In genomic region chr2:91965417-91965816, GRCm38 (mm10) we compare ENCODE assay signal across 8 mouse cellular contexts. TPM values are rescaled to one million over a fixed set of nuclear protein-coding genes. Genes with fewer than 3 reads are reported as not detected.
DNase-seq lines count a peak whose midpoint lies in the region; ATAC-seq and TF ChIP-seq lines count a peak whose summit lies in the region.

No protein-coding gene starts in this region.

- H3K4me2 ChIP-seq in intestine, embryonic 15.5 days (replicated peaks) = peak overlapping the region; percentile 80
- H3K4me2 ChIP-seq in liver, embryonic 15.5 days = peak overlapping the region; percentile 99

- no peaks in the 10 kb centered on the region for H3K9me3 ChIP-seq in ES-E14 (ENCODE audit: control insufficient read depth, insufficient read depth, low read depth, low read length)
- no peaks in the 10 kb centered on the region for H3K9me3 ChIP-seq in intestine, embryonic 15.5 days
- H3K9me3 ChIP-seq in liver, embryonic 15.5 days (replicated peaks) = no peaks in the 10 kb centered on the region

- in situ Hi-C loops in ES-E14 (cut with MboI; ENCODE audit: low sequenced_read_pairs in 2 of 2, unreplicated experiment in 2 of 2) = loop anchor here in 1 of 2 experiments (10.0 kb wide), 1 partner anchor 469 kb away; the partner anchor contains the start of gene Cry2

- no peak overlapping the region for H3K27ac ChIP-seq in ES-E14 (ENCODE audit: insufficient read depth, low read depth, low read length, poor library complexity, severe bottlenecking)
- peak overlapping the region; percentile 42; the same call in 1 of the 2 replicates for H3K27ac ChIP-seq in intestine, embryonic 15.5 days
- H3K27ac ChIP-seq in liver, embryonic 15.5 days (replicated peaks) = peak overlapping the region; percentile 75

- WGBS in intestine, embryonic 15.5 days = 21% methylated on average over 20 of the region's 20 CpGs
- 8% methylated on average over 20 of the region's 20 CpGs for WGBS in liver, embryonic 15.5 days (ENCODE audit: insufficient replicate concordance)

- H3K36me3 ChIP-seq in ES-E14 (ENCODE audit: control insufficient read depth, insufficient read depth, low read length, poor library complexity, severe bottlenecking) = peaks cover 2% of the 10 kb centered on the region; the same call in 1 of the 2 replicates
- H3K36me3 ChIP-seq in intestine, embryonic 15.5 days = no peaks in the 10 kb centered on the region
- 0 out of 2 replicates have a peak, but pooled peaks cover 4% of the 10 kb centered on the region for H3K36me3 ChIP-seq in liver, embryonic 15.5 days (replicated peaks)

- peak; percentile 75 to 77 for DNase-seq in B cell, adult 2 months
- no peak for DNase-seq in ES-E14 (ENCODE audit: low read depth, low spot score)
- peak; percentile 39 for DNase-seq in neural tube, embryonic 10.5 days (ENCODE audit: extremely low spot score, low spot score)
- DNase-seq in retina, embryonic 14.5 days (ENCODE audit: low spot score) = no peak
- DNase-seq in testis, postnatal 14 days (ENCODE audit: low spot score) = no peak

- H3K4me1 ChIP-seq in ES-E14 (ENCODE audit: control insufficient read depth in 2 of 2, insufficient read depth in 2 of 2, low read length in 2 of 2, poor library complexity in 1 of 2) = peaks cover 4 to 41% of the 10 kb centered on the region in 2 experiments; a peak in 3 of 4 replicates
- H3K4me1 ChIP-seq in intestine, embryonic 15.5 days (replicated peaks) = peaks cover 41% of the 10 kb centered on the region
- H3K4me1 ChIP-seq in liver, embryonic 15.5 days (replicated peaks) = peaks cover 54% of the 10 kb centered on the region

- H3K9ac ChIP-seq in ES-E14 (ENCODE audit: insufficient read depth, low read depth, low read length, poor library complexity, severe bottlenecking) = peak overlapping the region; percentile 68
- H3K9ac ChIP-seq in intestine, embryonic 15.5 days = peak overlapping the region; percentile 44
- H3K9ac ChIP-seq in liver, embryonic 15.5 days = 0 out of 2 replicates have a peak overlapping the region, but pooled peaks have one; percentile 11

- H3K27me3 ChIP-seq in intestine, embryonic 15.5 days (replicated peaks) = no peaks in the 10 kb centered on the region
- peaks cover 64% of the 10 kb centered on the region for H3K27me3 ChIP-seq in liver, embryonic 15.5 days

- ATAC-seq in granulocyte monocyte progenitor cell, adult 5-6 weeks (replicated peaks; ENCODE audit: poor library complexity, severe bottlenecking) = peak; percentile 70
- no peak for ATAC-seq in intestine, embryonic 15.5 days
- no peak for ATAC-seq in liver, embryonic 15.5 days (ENCODE audit: insufficient read depth)

- H3K4me3 ChIP-seq in ES-E14 (ENCODE audit: insufficient read depth in 1 of 2, low read depth in 1 of 2, low read length in 2 of 2, poor library complexity in 1 of 2, severe bottlenecking in 1 of 2) = peak overlapping the region; percentile 63 to 64
- peak overlapping the region; percentile 30 for H3K4me3 ChIP-seq in intestine, embryonic 15.5 days (replicated peaks)
- peak overlapping the region; percentile 85 for H3K4me3 ChIP-seq in liver, embryonic 15.5 days (replicated peaks)

TF ChIP-seq in ES-E14, 5 proteins besides CTCF, POLR2A, EP300 and RAD21:
- TF ChIP-seq HCFC1 (IDR thresholded peaks at IDR 0.05; ENCODE audit: borderline replicate concordance, insufficient read depth, low read length) = no peak
- TF ChIP-seq CHD2 (IDR thresholded peaks at IDR 0.05; ENCODE audit: low read depth, low read length) = no peak
- TF ChIP-seq ZC3H11A (IDR thresholded peaks at IDR 0.05; ENCODE audit: borderline replicate concordance, low read depth, low read length) = no peak
- no peak for TF ChIP-seq MAFK (IDR thresholded peaks at IDR 0.05; ENCODE audit: insufficient read depth, low read depth, low read length)
- no peak for TF ChIP-seq ZNF384 (IDR thresholded peaks at IDR 0.05; ENCODE audit: low read depth, low read length)
TF ChIP-seq in ES-E14: peak in this region for 0.

RNA-seq across cellular contexts. Expression of gene Dgkz, which starts 10.2 kb away (rescaled TPM):
- total RNA-seq in ES-E14 (2012; rRNA removed) = 47.0 and 59.0 TPM in 2 replicates
- total RNA-seq in granulocyte monocyte progenitor cell, adult 5-6 weeks (2014; fragmentation: Nextera tagmentation) = 115 and 135 TPM in 2 replicates
- total RNA-seq in granulocyte monocyte progenitor cell, adult 5-6 weeks (2017) = 75.7 and 89.4 TPM in 2 replicates
- 60.3 and 76.1 TPM in 2 replicates for polyA plus RNA-seq in intestine, embryonic 15.5 days (2015; fragmentation: Nextera tagmentation; extraction: Ambion mirVana)
- polyA plus RNA-seq in liver, embryonic 15.5 days (2015; fragmentation: Nextera tagmentation; extraction: Ambion mirVana) = 21.2 and 26.6 TPM in 2 replicates

RNA-seq across cellular contexts. Expression of gene Gm9821, which starts 19.9 kb away (rescaled TPM):
- 0.18 and 0.79 TPM in 2 replicates for total RNA-seq in ES-E14 (2012; rRNA removed)
- not detected in 2 replicates for total RNA-seq in granulocyte monocyte progenitor cell, adult 5-6 weeks (2014; fragmentation: Nextera tagmentation)
- total RNA-seq in granulocyte monocyte progenitor cell, adult 5-6 weeks (2017) = 0.21 TPM in 1 of 2 replicates, not detected in the other
- polyA plus RNA-seq in intestine, embryonic 15.5 days (2015; fragmentation: Nextera tagmentation; extraction: Ambion mirVana) = 0.44 and 0.73 TPM in 2 replicates
- polyA plus RNA-seq in liver, embryonic 15.5 days (2015; fragmentation: Nextera tagmentation; extraction: Ambion mirVana) = 0.89 and 1.1 TPM in 2 replicates

RNA-seq across cellular contexts. Expression of gene Mdk, which starts 33.3 kb away (rescaled TPM):
- total RNA-seq in ES-E14 (2012; rRNA removed) = 345 and 362 TPM in 2 replicates
- total RNA-seq in granulocyte monocyte progenitor cell, adult 5-6 weeks (2014; fragmentation: Nextera tagmentation) = 1.3 and 4.1 TPM in 2 replicates
- not detected in 2 replicates for total RNA-seq in granulocyte monocyte progenitor cell, adult 5-6 weeks (2017)
- polyA plus RNA-seq in intestine, embryonic 15.5 days (2015; fragmentation: Nextera tagmentation; extraction: Ambion mirVana) = 534 and 652 TPM in 2 replicates
- 15.2 and 17.1 TPM in 2 replicates for polyA plus RNA-seq in liver, embryonic 15.5 days (2015; fragmentation: Nextera tagmentation; extraction: Ambion mirVana)

RNA-seq across cellular contexts. Expression of gene Chrm4, which starts 38.4 kb away (rescaled TPM):
- total RNA-seq in ES-E14 (2012; rRNA removed) = 5.6 and 9.5 TPM in 2 replicates
- not detected in 2 replicates for total RNA-seq in granulocyte monocyte progenitor cell, adult 5-6 weeks (2014; fragmentation: Nextera tagmentation)
- 0.26 TPM in 1 of 2 replicates, not detected in the other for total RNA-seq in granulocyte monocyte progenitor cell, adult 5-6 weeks (2017)
- polyA plus RNA-seq in intestine, embryonic 15.5 days (2015; fragmentation: Nextera tagmentation; extraction: Ambion mirVana) = 0.23 and 0.25 TPM in 2 replicates
- 0.13 TPM in 1 of 2 replicates, not detected in the other for polyA plus RNA-seq in liver, embryonic 15.5 days (2015; fragmentation: Nextera tagmentation; extraction: Ambion mirVana)

RNA-seq across cellular contexts. Expression of gene Creb3l1, which starts 58.9 kb away (rescaled TPM):
- 4.4 and 5.4 TPM in 2 replicates for total RNA-seq in ES-E14 (2012; rRNA removed)
- total RNA-seq in granulocyte monocyte progenitor cell, adult 5-6 weeks (2014; fragmentation: Nextera tagmentation) = 1.1 and 2.2 TPM in 2 replicates
- 0.69 TPM in 1 of 2 replicates, not detected in the other for total RNA-seq in granulocyte monocyte progenitor cell, adult 5-6 weeks (2017)
- 16.8 and 18.7 TPM in 2 replicates for polyA plus RNA-seq in intestine, embryonic 15.5 days (2015; fragmentation: Nextera tagmentation; extraction: Ambion mirVana)
- polyA plus RNA-seq in liver, embryonic 15.5 days (2015; fragmentation: Nextera tagmentation; extraction: Ambion mirVana) = 1.1 and 1.3 TPM in 2 replicates

Comparison
In these comparisons a context has a peak if more than half of its experiments do, and no peak if none do; other contexts are left out.
1. DNase-seq: peak in B cell, adult 2 months (2 of 2) and neural tube, embryonic 10.5 days (single experiment); none in ES-E14 (single experiment), retina, embryonic 14.5 days (single experiment) and testis, postnatal 14 days (single experiment).
2. H3K4me3 ChIP-seq: peak in every context shown above with its lines; median percentile 85 in liver, embryonic 15.5 days; 64 in ES-E14; 30 in intestine, embryonic 15.5 days.
3. H3K9ac ChIP-seq: peak in every context shown above with its lines; median percentile 68 in ES-E14; 44 in intestine, embryonic 15.5 days; 11 in liver, embryonic 15.5 days.
4. RNA of gene Mdk, which starts 33.3 kb away (total RNA-seq): 345 to 362 TPM in ES-E14; 1.3 to 4.1 TPM in granulocyte monocyte progenitor cell, adult 5-6 weeks; every median in the first group is over 10 times any median in the second.